Mouse (Mus musculus) layer of hippocampus, postnatal 10 days (tissue): Measurements from ENCODE around the gene Gm27027. TPM values are rescaled to one million over a fixed set of nuclear protein-coding genes. Genes with fewer than 3 reads are reported as not detected.

Experiments
- DNase-seq, 2 experiments: peaks; one replicate each; pipeline ENCODE4 v3.0.0; 2021; ENCODE audit warnings: low spot score in 2 of 2
- total RNA-seq, 2 experiments: library from RNA; stranded (reverse); gene quantifications; 2 replicates each; pipeline ENCODE4 v1.2.3; 2021

The Gm27027 gene
- total RNA-seq, 2 experiments from 2014 or later: not detected

DNA sequence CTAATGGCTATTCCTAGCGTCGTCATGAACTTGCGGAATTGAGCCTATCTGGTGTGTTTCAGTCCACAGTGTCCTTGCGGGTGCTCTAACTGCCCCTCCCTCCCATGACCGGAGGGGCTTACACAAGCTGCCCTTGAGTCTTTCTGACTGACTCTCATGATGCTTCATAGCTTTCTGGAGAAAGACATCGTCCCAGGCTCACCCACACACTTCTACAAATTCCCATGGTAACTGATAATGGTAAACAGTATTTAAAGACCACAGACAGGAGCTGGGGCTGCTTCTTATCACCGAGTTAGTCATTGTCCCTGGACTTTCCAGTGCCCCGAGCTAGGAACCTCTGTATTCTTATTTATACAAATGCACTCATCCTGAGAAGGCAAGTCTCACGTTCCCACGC is 67.3 kb downstream of the Gm27027 start:
- DNase-seq: no peak

DNA sequence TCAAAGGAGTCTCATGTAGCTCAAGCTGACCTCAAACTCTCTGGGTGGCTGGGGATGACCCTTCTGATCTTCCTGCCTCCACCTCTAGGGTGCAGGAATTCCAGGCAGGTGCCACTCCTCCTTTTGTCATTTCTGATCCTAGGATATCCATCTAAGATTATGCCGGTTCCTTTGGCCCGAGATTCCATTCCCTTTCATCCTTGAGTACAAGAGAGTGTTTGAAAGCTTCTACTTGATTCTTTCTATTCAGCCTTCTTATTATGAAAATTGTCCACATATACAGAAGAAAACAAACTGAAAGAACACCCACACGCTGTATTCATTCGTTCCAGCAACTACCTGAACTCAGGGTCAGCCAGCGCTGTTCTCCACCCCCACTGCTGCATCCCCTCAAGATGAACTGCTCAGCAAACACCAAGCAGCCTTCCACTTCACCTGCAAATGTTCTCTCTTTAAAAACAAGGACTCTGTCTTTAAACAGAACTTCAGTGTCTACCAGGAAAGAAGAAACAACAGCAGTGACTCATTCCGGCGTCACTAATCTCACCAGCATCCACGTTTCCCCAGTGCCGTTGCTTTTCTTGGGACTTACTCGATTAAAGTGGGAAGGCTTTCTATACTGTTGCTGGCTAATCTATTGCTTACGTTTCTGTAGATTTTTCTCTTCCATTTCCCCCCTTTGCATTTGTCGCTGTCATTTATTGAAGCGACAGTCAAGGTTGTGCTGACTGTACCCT is 68.3 kb downstream of the Gm27027 start:
- DNase-seq: no peak

DNA sequence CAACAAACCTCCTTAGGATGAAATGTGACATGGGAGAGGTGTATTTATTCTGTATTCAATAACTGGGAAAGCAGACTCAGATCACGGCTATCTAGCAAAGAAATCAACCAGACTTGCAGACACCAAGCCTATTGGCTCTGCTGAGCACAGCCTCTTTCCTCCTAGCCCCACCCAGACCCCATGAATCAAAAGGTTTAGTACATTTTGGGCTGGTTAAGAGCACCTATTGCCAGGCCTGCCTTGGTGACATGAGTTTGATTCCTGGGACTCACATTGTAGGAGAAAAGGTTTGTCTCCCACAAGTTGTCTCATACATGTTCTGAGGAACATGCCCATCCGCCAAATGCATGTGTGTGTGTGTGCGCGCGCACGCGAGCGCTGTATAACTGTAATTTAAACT is 70.0 kb downstream of the Gm27027 start:
- no peak for DNase-seq

DNA sequence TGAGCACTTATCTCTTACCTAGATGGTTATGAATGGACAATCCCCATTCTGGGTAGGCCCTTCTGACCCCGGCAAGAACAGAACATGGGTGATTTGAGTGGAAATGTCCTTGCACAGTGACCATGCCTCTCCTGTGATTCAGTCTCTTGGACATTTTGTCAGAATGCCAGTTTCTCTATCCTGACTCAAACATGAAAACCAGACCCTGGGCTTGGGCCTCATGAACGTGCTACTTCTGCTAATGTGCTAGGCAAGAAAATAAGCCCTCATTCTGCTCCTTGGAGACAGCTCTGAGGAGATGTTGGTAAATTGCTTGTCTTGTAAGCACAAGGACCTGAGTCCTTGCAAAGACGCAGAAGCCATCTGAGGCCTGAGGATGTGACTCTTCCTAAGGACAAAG is 77.1 kb downstream of the Gm27027 start:
- no peak for DNase-seq

DNA sequence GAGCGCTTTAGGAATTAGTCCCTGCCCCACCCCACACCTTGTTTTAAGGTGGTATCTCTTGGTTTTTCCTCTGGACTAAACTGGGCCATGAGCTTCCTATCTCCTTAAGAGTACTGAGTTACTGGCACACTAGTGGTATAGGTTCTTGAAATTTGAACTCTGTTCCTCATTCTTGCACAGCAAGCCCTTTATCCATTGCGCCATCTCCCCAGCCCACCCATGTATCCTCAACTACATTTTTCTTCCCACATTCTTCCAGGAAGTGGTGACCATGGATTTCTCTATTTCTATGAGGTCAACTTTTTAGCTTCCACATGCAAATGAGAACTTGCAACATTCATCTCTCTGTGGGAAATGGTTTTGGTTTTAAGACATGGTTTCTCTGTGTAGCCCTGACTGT is 82.6 kb downstream of the Gm27027 start:
- DNase-seq: no peak

DNA sequence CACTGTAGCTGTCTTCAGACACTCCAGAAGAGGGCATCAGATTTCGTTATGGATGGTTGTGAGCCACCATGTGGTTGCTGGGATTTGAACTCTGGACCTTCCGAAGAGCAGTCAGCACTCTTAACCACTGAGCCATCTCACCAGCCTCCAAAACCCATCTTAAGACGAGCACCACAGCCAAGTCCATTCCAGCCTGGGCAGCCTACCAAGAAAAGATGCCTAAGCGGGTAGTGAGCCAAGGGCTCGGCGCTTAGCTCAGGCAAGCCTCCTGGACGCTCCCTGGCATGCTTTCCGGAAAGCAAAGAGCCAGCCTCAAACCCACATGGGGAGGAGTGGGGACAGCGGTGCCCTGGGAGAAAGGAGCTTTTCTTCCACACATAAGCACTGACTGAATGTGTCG is 84.2 kb downstream of the Gm27027 start:
- peak; percentile 55 to 67 for DNase-seq

DNA sequence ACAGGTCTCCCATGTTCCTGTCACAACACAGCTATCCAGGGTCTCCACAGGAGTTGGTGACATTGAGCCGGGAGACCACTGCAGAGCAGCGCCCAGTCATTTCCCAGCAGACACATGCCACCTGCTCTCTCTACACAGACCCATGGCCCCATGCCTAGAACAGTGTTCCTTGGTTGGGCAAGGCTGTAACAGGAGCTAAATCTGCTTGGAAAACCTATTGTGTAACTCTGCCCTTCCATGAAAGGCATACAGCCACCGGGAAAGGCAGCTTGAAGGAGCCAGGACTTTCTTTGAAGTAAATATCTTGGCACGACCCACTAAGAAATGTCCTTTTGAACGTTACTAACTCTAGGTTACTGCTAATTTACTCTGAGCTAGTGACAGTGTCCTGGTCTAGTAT is 86.4 kb downstream of the Gm27027 start:
- DNase-seq: no peak

DNA sequence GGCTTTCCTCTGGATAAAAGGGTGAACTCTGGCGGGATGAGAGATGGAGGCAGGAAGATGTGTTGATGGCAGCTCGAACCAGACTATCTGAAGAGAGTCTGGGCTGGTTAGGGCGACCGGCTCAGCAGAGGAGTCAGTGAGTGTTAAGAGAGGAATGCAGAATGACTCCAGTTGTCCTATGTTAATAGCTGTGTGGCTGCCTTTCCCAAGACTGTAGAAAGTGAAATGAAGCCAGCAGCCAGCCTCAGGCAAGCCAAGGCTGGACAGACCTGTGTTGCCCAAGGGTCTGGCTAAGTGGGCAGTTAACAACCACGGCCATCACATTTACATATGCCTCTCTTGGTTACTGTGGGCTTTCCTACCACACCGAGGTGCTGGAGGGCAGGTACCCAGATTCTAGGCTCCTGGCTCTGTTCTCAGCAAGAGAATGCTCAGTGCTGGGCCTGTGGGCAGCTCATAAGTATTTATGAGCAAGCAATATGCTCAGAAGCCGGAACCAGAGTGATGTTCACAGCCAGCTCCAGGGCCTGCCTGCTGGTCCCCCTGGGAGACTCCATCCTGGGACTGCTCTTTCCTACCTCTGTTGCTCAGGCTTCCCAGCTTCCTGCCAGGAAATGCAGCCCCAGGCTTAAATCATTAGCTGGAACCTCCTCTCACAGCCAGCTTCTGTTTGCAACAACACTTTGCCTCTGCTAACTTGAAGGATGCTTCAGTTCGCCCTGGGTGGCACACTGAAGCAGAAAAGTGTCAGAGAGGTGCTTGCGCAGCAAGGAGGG is 88.4 kb downstream of the Gm27027 start:
- DNase-seq: peak in 1 of 2 experiments; percentile 38

Other genes with a start within 250 kb of the Gm27027 start
- gene Ext2, start 173.8 kb downstream of the Gm27027 start, total RNA-seq: 10 to 100 TPM; 55.4 to 62.4 TPM
- gene Accs, start 146.4 kb downstream of the Gm27027 start, total RNA-seq: 1 to 10 TPM; 6.2 to 7.5 TPM
- gene Accsl, start 127.2 kb downstream of the Gm27027 start, total RNA-seq: under 1 TPM; 0.34 to 0.47 TPM
- gene Gm13889, start 39.2 kb downstream of the Gm27027 start, total RNA-seq: 10 to 100 TPM; 44.4 to 49.5 TPM
- gene Alkbh3, start 14.5 kb upstream of the Gm27027 start, total RNA-seq: 10 to 100 TPM; 22.6 to 26.9 TPM
- 10 to 100 TPM; 82.7 to 87.5 TPM for gene Hsd17b12, start 161.6 kb upstream of the Gm27027 start, total RNA-seq